Mouse (Mus musculus) c-Kit-positive CD71-positive TER-119-negative erythroid progenitor cells, embryonic 14.5 days (primary cell): ENCODE data around the gene Gcgr.
"Not testable (repeated sequence)": the region's sequence is repeated elsewhere in the genome, so short reads cannot be mapped to it uniquely, and the experiment has no call there.

Experiments used
- DNase-seq: peaks from one replicate; pipeline ENCODE4 v3.0.0-alpha.2; 2013; ENCODE audit warnings: low read depth

The Gcgr gene

GRCm38 (mm10) chr11:120571754-120572416, 41.4 kb downstream of the Gcgr start:
- no peak for DNase-seq

- no peak for DNase-seq
Measured at GRCm38 (mm10) chr11:120572417-120572751, 41.9 kb downstream of the Gcgr start.

GRCm38 (mm10) chr11:120572752-120573584, 42.5 kb downstream of the Gcgr start, which contains the start of gene P4hb:
TSS of gene P4hb (minus strand) at chr11:120573253.
- peak; percentile 97 for DNase-seq

GRCm38 (mm10) chr11:120573585-120574277, 43.2 kb downstream of the Gcgr start:
- DNase-seq, result no peak

- no peak for DNase-seq
Measured at GRCm38 (mm10) chr11:120574278-120574600, 43.7 kb downstream of the Gcgr start.

GRCm38 (mm10) chr11:120575046-120575445, 44.5 kb downstream of the Gcgr start:
- no peak for DNase-seq

- no peak for DNase-seq
Measured at GRCm38 (mm10) chr11:120575940-120576339, 45.4 kb downstream of the Gcgr start.

- no peak for DNase-seq
Measured at GRCm38 (mm10) chr11:120576365-120576981, 46.0 kb downstream of the Gcgr start.

GRCm38 (mm10) chr11:120577211-120578023, 46.9 kb downstream of the Gcgr start:
- no peak for DNase-seq

- DNase-seq, result no peak
Measured at GRCm38 (mm10) chr11:120578024-120578693, 47.7 kb downstream of the Gcgr start.

GRCm38 (mm10) chr11:120578694-120579243, 48.3 kb downstream of the Gcgr start:
- DNase-seq, result no peak

- DNase-seq, result no peak
Measured at GRCm38 (mm10) chr11:120579316-120580107, 49.0 kb downstream of the Gcgr start.

GRCm38 (mm10) chr11:120580190-120580589, 49.7 kb downstream of the Gcgr start:
- DNase-seq, result no peak

GRCm38 (mm10) chr11:120580871-120581331, 50.4 kb downstream of the Gcgr start:
- DNase-seq, result no peak

- no peak for DNase-seq
Measured at GRCm38 (mm10) chr11:120581490-120582267, 51.2 kb downstream of the Gcgr start, which contains the start of gene Arhgdia. TSS of gene Arhgdia (minus strand) at chr11:120581624.

- DNase-seq, result peak; percentile 74
Measured at GRCm38 (mm10) chr11:120582268-120582981, 51.9 kb downstream of the Gcgr start.

GRCm38 (mm10) chr11:120582982-120583293, 52.4 kb downstream of the Gcgr start:
- DNase-seq, result not testable (repeated sequence)

GRCm38 (mm10) chr11:120583937-120584336, 53.4 kb downstream of the Gcgr start:
- DNase-seq, result no peak
